Mouse (Mus musculus): Measurements from ENCODE around the gene Stim2. TPM values are rescaled to one million over a fixed set of nuclear protein-coding genes. Genes with fewer than 3 reads are reported as not detected.

The Stim2 gene
- total and polyA plus RNA-seq, 3 experiments: 16.8 to 21.5 (median 18.2) TPM

GRCm38 (mm10) chr5:53996822-53997221 is 1.5 kb upstream of the Stim2 start:
- TF ChIP-seq SIN3A (IDR thresholded peaks at IDR 0.05; ENCODE audit: low read length) (no peak), TBP (conservative IDR thresholded peaks at IDR 0.05; ENCODE audit: low read depth, low read length) (no peak), RAD21 (IDR thresholded peaks at IDR 0.05; ENCODE audit: low read depth, low read length) (no peak), USF1 (IDR thresholded peaks at IDR 0.05; ENCODE audit: low read depth, low read length) (no peak), EP300 (IDR thresholded peaks at IDR 0.05; ENCODE audit: low read length) (no peak), MAFK (IDR thresholded peaks at IDR 0.05; ENCODE audit: insufficient replicate concordance, low read length) (peak; percentile 80), CTCF (conservative IDR thresholded peaks at IDR 0.05 in 1 of 2, IDR thresholded peaks at IDR 0.05 in 1 of 2; ENCODE audit: low read depth in 2 of 2, low read length in 2 of 2) (no peak), ELF1 (IDR thresholded peaks at IDR 0.05; ENCODE audit: low read depth, low read length) (no peak)

DNA sequence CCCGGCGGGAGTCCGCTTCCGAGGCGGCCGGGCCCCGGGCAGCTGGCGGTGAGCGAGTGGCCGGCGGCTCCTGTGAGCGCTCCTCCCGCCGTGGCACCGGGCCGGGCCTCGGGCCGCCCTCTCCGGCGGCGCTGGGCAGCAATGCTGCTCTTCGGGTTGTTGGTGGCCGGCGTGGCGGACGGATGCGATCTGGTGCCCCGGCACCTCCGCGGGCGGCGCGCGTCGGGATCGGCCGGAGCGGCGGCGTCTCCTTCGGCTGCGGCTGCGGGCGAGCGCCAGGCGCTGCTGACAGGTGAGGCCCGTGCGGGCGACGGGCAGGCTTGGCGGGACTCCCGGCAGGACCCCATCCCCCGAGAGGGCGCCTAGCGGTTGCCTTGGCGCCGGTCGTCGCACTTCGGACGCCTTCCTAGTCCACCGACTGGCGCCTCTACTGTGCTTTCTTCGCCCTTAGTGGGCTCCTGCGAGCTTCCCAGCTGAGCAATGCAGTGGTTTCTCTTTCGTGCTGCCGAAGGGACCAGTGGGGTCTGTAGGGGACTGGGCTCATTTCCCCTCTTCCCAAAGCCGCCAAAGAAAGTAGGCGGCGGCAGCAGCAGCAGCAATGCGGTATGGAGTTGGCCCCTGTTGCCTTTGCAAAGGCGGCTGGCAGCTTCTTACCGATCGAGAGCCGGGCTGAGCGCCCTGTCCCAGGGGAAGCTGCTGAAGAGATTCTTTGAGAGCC is 603 bp downstream of the Stim2 start:
- Histone ChIP-seq H3K79me2 (replicated peaks; ENCODE audit: control insufficient read depth, extremely low read depth, insufficient read depth, poor library complexity, severe bottlenecking) (peaks cover 13% of the 10 kb centered on the region; the same call in 1 of the 2 replicates), H3K9ac (ENCODE audit: insufficient read depth, low read depth) (peak overlapping the region; percentile 74), H3K4me3 (replicated peaks in 1 of 3; ENCODE audit: low read depth in 2 of 3, low read length in 2 of 3, poor library complexity in 1 of 3) (peak overlapping the region; percentile 81 to 90 (median 89)), H3K36me3 (replicated peaks in 1 of 2; ENCODE audit: control insufficient read depth in 1 of 2, insufficient read depth in 1 of 2, low read length in 1 of 2) (no peaks in the 10 kb centered on the region), H3K9me3 (replicated peaks; ENCODE audit: low read length) (no peaks in the 10 kb centered on the region), H3K4me2 (ENCODE audit: insufficient read depth, low read depth, poor library complexity, severe bottlenecking) (peak overlapping the region; percentile 35), H3K27me3 (replicated peaks) (no peaks in the 10 kb centered on the region), H3K4me1 (ENCODE audit: control insufficient read depth in 1 of 2, insufficient read depth in 2 of 2) (peaks cover 9 to 44% of the 10 kb centered on the region in 2 experiments), H3K27ac (ENCODE audit: insufficient read depth, low read depth) (peak overlapping the region; percentile 47)
- dilution Hi-C loops (cut with MboI; ENCODE audit: extremely low pct_ligation_motif_present, extremely low pct_unique_long_range_greater_than_20kb, low sequenced_read_pairs): no loop called here
- in situ Hi-C loops (cut with MboI; ENCODE audit: low pct_ligation_motif_present, low pct_unique_long_range_greater_than_20kb, low sequenced_read_pairs): loop anchor here (5.0 kb wide), 1 partner anchor 103 kb away; no protein-coding TSS in a partner anchor
- TF ChIP-seq SMC3 (IDR thresholded peaks at IDR 0.05; ENCODE audit: low read depth, low read length) (no peak), SIN3A (IDR thresholded peaks at IDR 0.05; ENCODE audit: low read length) (no peak; the same call in 1 of the 2 replicates), ETS1 (conservative IDR thresholded peaks at IDR 0.05; ENCODE audit: low read depth, low read length) (no peak), UBTF (IDR thresholded peaks at IDR 0.05; ENCODE audit: low read depth, low read length) (peak; percentile 90; the same call in 1 of the 2 replicates), CTCF (conservative IDR thresholded peaks at IDR 0.05 in 1 of 2, IDR thresholded peaks at IDR 0.05 in 1 of 2; ENCODE audit: low read depth in 2 of 2, low read length in 2 of 2) (peak in 1 of 2 experiments; percentile 19; a peak in 2 of 4 replicates), MXI1 (IDR thresholded peaks at IDR 0.05; ENCODE audit: low read depth, low read length) (peak; percentile 46; the same call in 1 of the 2 replicates)
- peak; percentile 58 for DNase-seq (ENCODE audit: extremely low read depth)

More at GRCm38 (mm10) chr5:53996822-53997221, 1.5 kb upstream of the Stim2 start:
- no peak overlapping the region for H3K9ac ChIP-seq (ENCODE audit: insufficient read depth, low read depth)
- H3K36me3 ChIP-seq (replicated peaks in 1 of 2; ENCODE audit: control insufficient read depth in 1 of 2, insufficient read depth in 1 of 2, low read length in 1 of 2): no peaks in the 10 kb centered on the region
- H3K4me3 ChIP-seq (replicated peaks in 1 of 3; ENCODE audit: low read depth in 2 of 3, low read length in 2 of 3, poor library complexity in 1 of 3): no peak overlapping the region
- peaks cover 12 to 53% of the 10 kb centered on the region in 2 experiments for H3K4me1 ChIP-seq (ENCODE audit: control insufficient read depth in 1 of 2, insufficient read depth in 2 of 2)
- no peak overlapping the region for H3K27ac ChIP-seq (ENCODE audit: insufficient read depth, low read depth)
- H3K4me2 ChIP-seq (ENCODE audit: insufficient read depth, low read depth, poor library complexity, severe bottlenecking): no peak overlapping the region; the same call in 1 of the 2 replicates
- in situ Hi-C loops (cut with MboI; ENCODE audit: low pct_ligation_motif_present, low pct_unique_long_range_greater_than_20kb, low sequenced_read_pairs) (loop anchor here (5.0 kb wide), 1 partner anchor 105 kb away; no protein-coding TSS in a partner anchor), dilution Hi-C loops (cut with MboI; ENCODE audit: extremely low pct_ligation_motif_present, extremely low pct_unique_long_range_greater_than_20kb, low sequenced_read_pairs) (no loop called here)
- DNase-seq (ENCODE audit: extremely low read depth): no peak
- H3K27me3 ChIP-seq (replicated peaks): no peaks in the 10 kb centered on the region
- no peaks in the 10 kb centered on the region for H3K9me3 ChIP-seq (replicated peaks; ENCODE audit: low read length)
- H3K79me2 ChIP-seq (replicated peaks; ENCODE audit: control insufficient read depth, extremely low read depth, insufficient read depth, poor library complexity, severe bottlenecking): peaks cover 13% of the 10 kb centered on the region; the same call in 1 of the 2 replicates

Data from CH12.LX (cell line).